Mouse (Mus musculus): ENCODE measurements around the gene Fus. TPM values are rescaled to one million over a fixed set of nuclear protein-coding genes. Genes with fewer than 3 reads are reported as not detected.

Fus gene
- polyA plus RNA-seq, 1 experiment from 2014 or later: 215 TPM

DNA sequence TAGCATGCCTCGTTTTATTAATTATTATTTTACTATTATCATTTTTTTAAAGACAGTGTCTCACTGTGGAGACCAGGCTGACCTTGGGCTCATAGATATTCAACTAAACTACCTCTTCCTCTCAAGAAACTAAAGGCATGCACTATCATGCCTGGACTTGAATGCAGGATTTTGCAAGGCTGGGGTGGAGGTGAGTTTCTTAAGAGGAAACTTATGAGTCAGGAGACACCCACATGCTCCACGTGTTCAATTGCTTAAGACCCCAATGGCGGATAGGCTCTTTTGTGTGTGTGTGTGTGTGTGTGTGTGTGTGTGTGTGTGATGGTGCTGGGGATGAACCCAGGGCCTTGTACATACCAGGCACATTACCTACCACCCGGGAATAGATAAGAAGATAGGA, 58.1 kb downstream of the Fus start:
- Histone ChIP-seq H3K4me2 (ENCODE audit: low read depth, low read length) (no peak overlapping the region), H3K27me3 (replicated peaks; ENCODE audit: control insufficient read depth, insufficient read depth, low read length) (no peaks in the 10 kb centered on the region)
- WGBS: 73% methylated on average over 4 of the region's 4 CpGs

DNA sequence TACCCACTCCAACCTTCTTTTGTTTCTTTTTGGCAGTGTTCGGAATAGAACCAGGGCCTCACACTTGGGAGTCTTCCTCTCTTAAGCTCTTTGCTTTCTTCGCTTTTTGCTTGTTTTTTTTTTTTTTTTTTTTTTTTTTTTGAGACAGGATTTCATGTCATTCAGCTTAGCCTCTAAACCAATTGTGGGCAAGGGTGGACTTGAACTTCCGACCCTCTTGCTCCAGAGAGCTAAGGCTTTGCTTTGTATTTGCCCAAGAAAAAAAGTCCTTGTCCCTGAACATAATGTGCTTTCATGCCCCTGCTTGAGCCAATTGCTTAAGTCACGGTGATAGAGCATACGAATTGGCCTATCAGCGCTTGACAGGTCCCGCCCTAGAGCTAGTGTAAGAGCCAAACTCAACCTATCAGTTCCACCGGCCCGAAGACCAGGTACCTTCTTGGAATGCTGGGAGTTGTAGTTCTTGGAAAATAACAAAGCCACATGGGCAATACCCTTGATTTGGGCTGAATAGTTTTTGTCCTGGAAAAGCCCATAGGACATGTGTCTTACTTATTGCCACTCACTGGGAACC, 64.2 kb downstream of the Fus start:
- peak overlapping the region; percentile 88 for H3K27ac ChIP-seq (ENCODE audit: low read length)
- peak overlapping the region; percentile 25; the same call in 1 of the 2 replicates for H3K9ac ChIP-seq (ENCODE audit: low read depth, low read length)
- peak; percentile 80 for ATAC-seq
- no peaks in the 10 kb centered on the region for H3K4me1 ChIP-seq (ENCODE audit: control insufficient read depth, insufficient read depth, low read length)
- H3K9me3 ChIP-seq (ENCODE audit: control insufficient read depth, low read length): no peaks in the 10 kb centered on the region
- H3K4me2 ChIP-seq (ENCODE audit: low read depth, low read length): peak overlapping the region; percentile 31
- no peaks in the 10 kb centered on the region for H3K36me3 ChIP-seq (ENCODE audit: control insufficient read depth, insufficient read depth, low read length)
- H3K4me3 ChIP-seq (ENCODE audit: low read length): no peak overlapping the region
- 37% methylated on average over 9 of the region's 9 CpGs for WGBS
- no peaks in the 10 kb centered on the region for H3K27me3 ChIP-seq (replicated peaks; ENCODE audit: control insufficient read depth, insufficient read depth, low read length)

More for the DNA sequence above, 58.1 kb downstream of the Fus start:
- no peaks in the 10 kb centered on the region for H3K36me3 ChIP-seq (ENCODE audit: control insufficient read depth, insufficient read depth, low read length)
- no peak overlapping the region for H3K4me3 ChIP-seq (ENCODE audit: low read length)
- no peak for ATAC-seq
- no peak overlapping the region for H3K27ac ChIP-seq (ENCODE audit: low read length)
- H3K4me1 ChIP-seq (ENCODE audit: control insufficient read depth, insufficient read depth, low read length): no peaks in the 10 kb centered on the region
- no peaks in the 10 kb centered on the region for H3K9me3 ChIP-seq (ENCODE audit: control insufficient read depth, low read length)
- no peak overlapping the region for H3K9ac ChIP-seq (ENCODE audit: low read depth, low read length)

DNA sequence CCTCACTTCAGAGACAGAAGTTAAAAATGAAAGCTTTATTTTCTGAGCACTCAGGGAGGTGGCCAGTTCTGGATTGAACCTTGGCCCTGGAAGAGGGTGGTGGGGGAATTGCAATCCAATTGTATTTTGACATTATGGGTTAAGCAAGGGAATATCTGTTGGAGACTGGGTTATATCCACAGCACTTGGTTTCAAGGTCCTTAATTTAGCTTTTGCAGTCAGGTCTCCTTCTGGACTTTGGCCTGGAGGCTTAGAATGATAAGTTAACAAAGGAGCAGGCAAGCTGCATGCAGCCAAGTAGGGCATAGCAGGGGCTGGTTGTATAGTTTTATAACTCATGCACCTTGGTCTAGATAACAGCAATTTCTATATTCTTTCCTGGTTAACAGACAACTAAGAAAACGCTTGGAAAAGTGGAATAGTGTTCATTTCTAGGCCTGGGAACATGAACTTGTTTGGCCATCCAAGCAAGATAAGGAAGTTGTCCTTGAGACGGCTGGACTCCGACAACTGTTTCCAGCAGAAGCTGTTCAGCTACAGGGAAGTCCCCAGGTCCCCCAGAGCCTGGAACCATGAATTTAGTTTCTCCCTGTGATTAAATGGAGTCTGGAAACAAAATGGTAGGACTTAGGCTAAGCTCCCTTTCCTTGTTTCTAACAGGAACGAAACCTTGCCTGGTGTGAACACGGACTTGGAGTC, 65.2 kb downstream of the Fus start:
- Histone ChIP-seq H3K9me3 (ENCODE audit: control insufficient read depth, low read length) (no peaks in the 10 kb centered on the region), H3K9ac (ENCODE audit: low read depth, low read length) (0 out of 2 replicates have a peak overlapping the region, but pooled peaks have one; percentile 25), H3K4me2 (ENCODE audit: low read depth, low read length) (peak overlapping the region; percentile 31), H3K27me3 (replicated peaks; ENCODE audit: control insufficient read depth, insufficient read depth, low read length) (no peaks in the 10 kb centered on the region), H3K4me3 (ENCODE audit: low read length) (peak overlapping the region; percentile 5; the same call in 1 of the 2 replicates), H3K36me3 (ENCODE audit: control insufficient read depth, insufficient read depth, low read length) (no peaks in the 10 kb centered on the region), H3K27ac (ENCODE audit: low read length) (peak overlapping the region; percentile 88), H3K4me1 (ENCODE audit: control insufficient read depth, insufficient read depth, low read length) (no peaks in the 10 kb centered on the region)
- ATAC-seq: peak; percentile 95
- WGBS: 61% methylated on average over 5 of the region's 5 CpGs

DNA sequence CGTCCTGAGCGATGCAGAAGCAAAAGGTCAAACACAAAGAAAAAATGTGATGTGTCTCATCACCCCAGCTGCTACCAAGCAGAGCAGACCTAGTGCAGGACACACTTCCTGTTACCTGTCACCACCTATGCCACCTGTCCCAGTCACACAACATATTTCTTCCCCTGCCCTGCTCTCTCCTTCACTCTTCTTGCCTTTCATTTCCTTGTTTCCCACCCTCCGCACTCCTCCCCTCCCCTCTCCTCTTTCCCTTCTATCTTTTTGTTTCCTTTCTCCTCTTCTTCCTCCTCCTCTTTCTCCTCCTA, 65.7 kb downstream of the Fus start:
- Histone ChIP-seq H3K4me1 (ENCODE audit: control insufficient read depth, insufficient read depth, low read length) (no peaks in the 10 kb centered on the region), H3K27ac (ENCODE audit: low read length) (peak overlapping the region; percentile 88), H3K4me2 (ENCODE audit: low read depth, low read length) (no peak overlapping the region), H3K27me3 (replicated peaks; ENCODE audit: control insufficient read depth, insufficient read depth, low read length) (no peaks in the 10 kb centered on the region), H3K9me3 (ENCODE audit: control insufficient read depth, low read length) (no peaks in the 10 kb centered on the region), H3K9ac (ENCODE audit: low read depth, low read length) (0 out of 2 replicates have a peak overlapping the region, but pooled peaks have one; percentile 10), H3K4me3 (ENCODE audit: low read length) (no peak overlapping the region), H3K36me3 (ENCODE audit: control insufficient read depth, insufficient read depth, low read length) (no peaks in the 10 kb centered on the region)
- WGBS: 80% methylated on average over 3 of the region's 3 CpGs
- ATAC-seq: peak; percentile 54

DNA sequence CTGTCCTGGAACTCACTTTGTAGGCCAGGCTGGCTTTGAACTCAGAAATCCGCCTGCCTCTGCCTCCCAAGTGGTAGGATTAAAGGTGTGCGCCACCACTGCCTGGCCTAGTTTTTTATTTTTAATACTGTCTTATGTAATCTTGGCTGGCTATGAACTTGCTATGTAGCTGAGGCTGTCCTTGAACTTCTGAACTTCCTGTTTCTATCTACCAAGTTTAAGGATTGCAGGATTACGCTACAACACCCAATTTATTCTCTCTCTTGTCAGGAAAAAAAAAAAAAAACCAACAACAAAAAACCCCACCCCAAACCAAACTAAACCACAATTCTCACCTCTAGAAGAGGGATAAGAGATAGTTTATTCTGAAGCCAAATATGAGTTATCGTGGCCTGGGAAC, 66.4 kb downstream of the Fus start:
- no peak overlapping the region for H3K9ac ChIP-seq (ENCODE audit: low read depth, low read length)
- no peaks in the 10 kb centered on the region for H3K4me1 ChIP-seq (ENCODE audit: control insufficient read depth, insufficient read depth, low read length)
- no peak for ATAC-seq
- H3K36me3 ChIP-seq (ENCODE audit: control insufficient read depth, insufficient read depth, low read length): no peaks in the 10 kb centered on the region
- H3K4me2 ChIP-seq (ENCODE audit: low read depth, low read length): no peak overlapping the region
- H3K9me3 ChIP-seq (ENCODE audit: control insufficient read depth, low read length): no peaks in the 10 kb centered on the region
- H3K27ac ChIP-seq (ENCODE audit: low read length): peak overlapping the region; percentile 88
- no peaks in the 10 kb centered on the region for H3K27me3 ChIP-seq (replicated peaks; ENCODE audit: control insufficient read depth, insufficient read depth, low read length)
- H3K4me3 ChIP-seq (ENCODE audit: low read length): no peak overlapping the region
- 84% methylated on average over 4 of the region's 4 CpGs for WGBS

Other genes starting within 250 kb of the Fus start
- 0.07 and 0.12 TPM in 2 replicates for gene Ctf2, start 235.3 kb upstream of the Fus start, polyA plus RNA-seq (2015; fragmentation: Nextera tagmentation; extraction: Ambion mirVana)
- 1.9 and 2.4 TPM in 2 replicates for gene Fbxl19, start 222.9 kb upstream of the Fus start, polyA plus RNA-seq (2015; fragmentation: Nextera tagmentation; extraction: Ambion mirVana)
- 24.6 and 24.9 TPM in 2 replicates for gene Orai3, start 197.6 kb upstream of the Fus start, polyA plus RNA-seq (2015; fragmentation: Nextera tagmentation; extraction: Ambion mirVana)
- 6.2 and 11.4 TPM in 2 replicates for gene Setd1a, start 190.8 kb upstream of the Fus start, polyA plus RNA-seq (2015; fragmentation: Nextera tagmentation; extraction: Ambion mirVana)
- gene Gm49388, start 181.8 kb upstream of the Fus start, polyA plus RNA-seq (2015; fragmentation: Nextera tagmentation; extraction: Ambion mirVana): not detected in 2 replicates
- gene Hsd3b7, start 166.9 kb upstream of the Fus start, polyA plus RNA-seq (2015; fragmentation: Nextera tagmentation; extraction: Ambion mirVana): 37.6 and 38.4 TPM in 2 replicates
- gene Stx4a, start 143.2 kb upstream of the Fus start, polyA plus RNA-seq (2015; fragmentation: Nextera tagmentation; extraction: Ambion mirVana): 44.7 and 47.5 TPM in 2 replicates
- gene Stx1b, start 142.9 kb upstream of the Fus start, polyA plus RNA-seq (2015; fragmentation: Nextera tagmentation; extraction: Ambion mirVana): 1.7 and 2.0 TPM in 2 replicates
- gene Zfp646, start 91.2 kb upstream of the Fus start, polyA plus RNA-seq (2015; fragmentation: Nextera tagmentation; extraction: Ambion mirVana): 7.2 and 8.9 TPM in 2 replicates
- 11.6 and 14.6 TPM in 2 replicates for gene Zfp668, start 90.6 kb upstream of the Fus start, polyA plus RNA-seq (2015; fragmentation: Nextera tagmentation; extraction: Ambion mirVana)
- 2.6 and 4.0 TPM in 2 replicates for gene Prss53, start 76.5 kb upstream of the Fus start, polyA plus RNA-seq (2015; fragmentation: Nextera tagmentation; extraction: Ambion mirVana)
- not detected in 2 replicates for gene Gm21974, start 72.0 kb upstream of the Fus start, polyA plus RNA-seq (2015; fragmentation: Nextera tagmentation; extraction: Ambion mirVana)
- gene Vkorc1, start 71.8 kb upstream of the Fus start, polyA plus RNA-seq (2015; fragmentation: Nextera tagmentation; extraction: Ambion mirVana): 260 and 261 TPM in 2 replicates
- 184 and 198 TPM in 2 replicates for gene Bckdk, start 63.4 kb upstream of the Fus start, polyA plus RNA-seq (2015; fragmentation: Nextera tagmentation; extraction: Ambion mirVana)
- 27.3 and 29.2 TPM in 2 replicates for gene Kat8, start 54.9 kb upstream of the Fus start, polyA plus RNA-seq (2015; fragmentation: Nextera tagmentation; extraction: Ambion mirVana)
- 82.2 and 90.8 TPM in 2 replicates for gene Prss8, start 37.4 kb upstream of the Fus start, polyA plus RNA-seq (2015; fragmentation: Nextera tagmentation; extraction: Ambion mirVana)
- 9.6 and 10.3 TPM in 2 replicates for gene Prss36, start 20.7 kb upstream of the Fus start, polyA plus RNA-seq (2015; fragmentation: Nextera tagmentation; extraction: Ambion mirVana)
- 623 and 626 TPM in 2 replicates for gene Pycard, start 26.4 kb downstream of the Fus start, polyA plus RNA-seq (2015; fragmentation: Nextera tagmentation; extraction: Ambion mirVana)
- 0.38 and 0.60 TPM in 2 replicates for gene Trim72, start 36.5 kb downstream of the Fus start, polyA plus RNA-seq (2015; fragmentation: Nextera tagmentation; extraction: Ambion mirVana)
- 2.4 and 2.5 TPM in 2 replicates for gene Itgam, start 95.2 kb downstream of the Fus start, polyA plus RNA-seq (2015; fragmentation: Nextera tagmentation; extraction: Ambion mirVana)
- gene Gm49368, start 95.2 kb downstream of the Fus start, polyA plus RNA-seq (2015; fragmentation: Nextera tagmentation; extraction: Ambion mirVana): not detected in 2 replicates
- gene Itgax, start 162.1 kb downstream of the Fus start, polyA plus RNA-seq (2015; fragmentation: Nextera tagmentation; extraction: Ambion mirVana): 0.75 and 0.92 TPM in 2 replicates
- gene Itgad, start 186.9 kb downstream of the Fus start, polyA plus RNA-seq (2015; fragmentation: Nextera tagmentation; extraction: Ambion mirVana): 0.05 and 0.15 TPM in 2 replicates
- gene Cox6a2, start 238.9 kb downstream of the Fus start, polyA plus RNA-seq (2015; fragmentation: Nextera tagmentation; extraction: Ambion mirVana): 0.77 and 0.95 TPM in 2 replicates

Data from intestine, embryonic 16.5 days (tissue).